Mouse (Mus musculus) v-Abl transformed pro-B cells (cell line): Measurements from ENCODE around the gene Tulp2.

Experiments
- in situ Hi-C, 2 experiments: fragments of 400-800 bp; cut with MboI; formaldehyde crosslinking; loops; one replicate each; pipeline ENCODE4 v1.15.1; 2025; ENCODE audit not compliant: unreplicated experiment in 2 of 2

The Tulp2 gene

DNA sequence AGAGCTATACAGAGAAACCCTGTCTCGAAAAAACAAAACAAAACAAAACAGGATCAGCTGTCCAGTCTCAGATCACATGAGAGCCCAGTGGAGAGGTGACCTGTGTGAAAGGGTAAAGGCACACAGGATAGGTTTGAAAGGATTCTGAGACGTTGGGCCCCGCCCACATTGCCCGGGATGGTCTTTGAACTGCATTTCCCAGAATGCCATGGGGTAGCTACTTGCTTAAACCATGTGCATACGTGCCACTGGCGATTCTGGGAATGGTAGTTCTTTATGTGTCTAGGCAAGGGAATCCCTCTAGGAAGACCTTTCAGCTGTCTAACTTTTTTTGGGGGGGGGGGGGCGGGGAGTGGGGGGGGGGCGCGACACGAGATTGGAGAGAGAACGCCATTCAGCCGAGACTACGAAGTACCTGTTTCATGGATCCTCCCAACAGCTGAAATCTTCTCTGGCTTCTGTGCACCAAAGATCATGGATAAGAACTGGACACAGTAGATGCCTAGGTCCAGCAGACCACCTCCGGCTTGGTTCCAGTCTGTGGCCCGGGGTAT lies at the start of gene Tulp2:
Tulp2 (plus strand) TSS at position 504 of the 554 bp plus-strand sequence.
- in situ Hi-C loops = no loop called here

- in situ Hi-C loops = no loop called here
These were observed 47.9 kb upstream of the Tulp2 start for GRCm38 (mm10) chr7:45433835-45434202.

DNA sequence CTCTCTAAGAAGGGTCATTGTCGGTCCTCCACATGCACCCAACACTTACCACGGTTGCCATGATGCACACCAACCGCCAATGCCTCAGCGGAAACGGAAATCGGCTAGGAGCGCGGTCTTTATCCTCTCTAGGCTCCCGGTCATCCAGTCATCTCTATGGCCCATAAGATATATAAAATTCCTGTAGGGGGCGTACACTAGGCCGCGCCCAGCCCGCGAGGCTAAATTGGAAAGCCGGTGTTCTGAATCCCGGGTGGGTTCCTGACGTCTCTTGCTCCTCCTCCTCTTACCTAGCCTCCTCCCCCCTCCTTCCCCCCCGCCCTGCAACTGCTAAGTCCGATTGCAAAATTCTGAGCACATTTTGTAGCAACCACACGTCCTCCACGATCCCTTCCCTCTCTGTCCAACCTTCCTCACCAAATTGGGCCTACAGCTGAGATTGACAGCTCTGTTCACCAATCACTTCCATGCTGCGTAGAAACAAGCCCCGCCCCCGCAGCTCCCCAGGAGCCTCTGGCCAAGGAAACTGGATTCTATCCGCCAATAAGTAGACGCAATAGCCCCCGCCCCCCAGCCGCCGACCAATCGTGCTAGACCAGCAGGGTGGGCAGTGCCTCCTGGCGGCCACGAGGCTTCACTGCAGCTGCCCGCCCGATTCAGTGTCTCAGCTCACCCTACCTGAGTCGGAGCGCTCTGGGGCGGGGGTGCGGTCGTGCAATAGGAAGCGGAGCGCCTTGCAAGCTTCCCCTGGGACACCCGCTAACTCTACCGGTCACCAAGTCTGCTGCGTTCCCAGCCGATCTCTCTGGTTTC lies 47.3 kb upstream of the Tulp2 start, which contains the start of gene Gys1:
Gys1 (plus strand) TSS at position 642 of the 813 bp plus-strand sequence.
- in situ Hi-C loops = no loop called here

GRCm38 (mm10) chr7:45435038-45435437 lies 46.6 kb upstream of the Tulp2 start:
- in situ Hi-C loops = no loop called here

DNA sequence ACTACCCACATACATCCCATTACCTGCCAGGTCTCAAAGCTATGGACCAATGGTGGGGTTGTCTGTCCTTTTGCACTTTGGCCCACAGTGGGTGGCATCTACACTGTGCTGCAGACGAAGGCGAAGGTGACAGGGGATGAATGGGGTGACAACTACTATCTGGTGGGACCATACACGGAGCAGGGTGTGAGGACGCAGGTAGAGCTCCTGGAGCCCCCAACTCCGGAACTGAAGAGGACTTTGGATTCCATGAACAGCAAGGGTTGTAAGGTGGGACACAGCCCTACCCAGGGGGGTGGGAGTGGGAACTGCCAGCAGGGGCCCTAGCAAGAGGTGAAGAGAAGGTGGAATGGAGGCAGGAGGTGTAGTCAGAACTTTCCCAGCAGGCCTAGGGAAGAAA lies 45.2 kb upstream of the Tulp2 start:
- in situ Hi-C loops = no loop called here

DNA sequence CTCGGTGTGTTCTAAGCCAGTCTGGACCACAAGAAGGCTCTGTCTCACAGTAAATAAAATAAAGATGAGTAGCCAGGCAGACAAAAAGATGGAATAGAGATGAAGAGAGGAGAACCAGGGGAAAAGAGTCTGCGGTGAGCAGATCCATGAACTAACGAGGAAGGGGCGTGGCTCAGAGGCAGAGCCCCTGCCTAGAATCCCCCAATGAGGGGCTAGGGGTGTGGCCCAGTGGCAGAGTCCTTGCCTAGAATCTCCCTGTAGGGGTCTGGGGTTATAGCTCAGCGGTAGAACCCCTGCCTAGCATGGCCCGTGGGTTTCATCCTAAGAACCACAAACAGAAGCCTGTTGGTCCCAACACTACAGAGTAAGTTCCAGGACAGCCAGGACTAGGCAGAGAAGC lies 44.6 kb upstream of the Tulp2 start:
- in situ Hi-C loops = no loop called here

DNA sequence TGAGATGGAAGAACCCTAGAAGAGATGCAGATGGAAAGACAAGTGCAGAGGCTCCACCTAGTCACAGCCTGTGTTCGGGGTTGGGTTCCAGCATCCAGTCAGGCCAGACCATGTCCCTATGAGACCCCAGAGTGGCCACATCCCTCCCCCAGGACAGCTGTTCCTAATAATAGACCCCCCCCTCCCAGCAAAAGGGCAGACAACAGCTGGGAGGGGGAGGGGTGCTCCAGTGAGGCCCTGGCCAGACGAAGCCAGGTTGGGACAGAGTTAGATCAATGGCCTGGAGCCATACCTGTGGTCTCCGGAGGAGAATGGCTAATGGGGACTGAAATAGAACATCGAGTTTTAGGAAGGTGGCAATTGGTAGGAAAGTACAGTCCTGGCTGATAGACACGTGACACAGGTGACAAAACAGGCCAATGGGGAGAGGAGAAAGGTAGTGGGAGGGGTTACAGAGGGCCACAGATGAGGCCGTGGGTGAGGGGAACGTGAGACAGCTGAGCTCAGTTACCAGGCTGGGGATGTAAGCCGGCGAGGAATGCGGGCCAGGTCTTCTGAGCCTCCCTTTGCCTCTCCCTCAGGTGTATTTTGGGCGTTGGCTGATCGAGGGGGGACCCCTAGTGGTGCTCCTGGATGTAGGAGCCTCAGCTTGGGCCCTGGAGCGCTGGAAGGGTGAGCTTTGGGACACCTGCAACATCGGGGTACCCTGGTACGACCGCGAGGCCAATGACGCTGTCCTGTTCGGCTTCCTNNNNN lies 44.0 kb upstream of the Tulp2 start, which contains the start of gene Ruvbl2:
Ruvbl2 (minus strand) TSS at position 576 of the 756 bp plus-strand sequence.
- in situ Hi-C loops = no loop called here

- in situ Hi-C loops = no loop called here
These were observed 37.9 kb upstream of the Tulp2 start for GRCm38 (mm10) chr7:45443526-45444420.

- in situ Hi-C loops = no loop called here
These were observed 35.1 kb upstream of the Tulp2 start for GRCm38 (mm10) chr7:45446589-45446988.

DNA sequence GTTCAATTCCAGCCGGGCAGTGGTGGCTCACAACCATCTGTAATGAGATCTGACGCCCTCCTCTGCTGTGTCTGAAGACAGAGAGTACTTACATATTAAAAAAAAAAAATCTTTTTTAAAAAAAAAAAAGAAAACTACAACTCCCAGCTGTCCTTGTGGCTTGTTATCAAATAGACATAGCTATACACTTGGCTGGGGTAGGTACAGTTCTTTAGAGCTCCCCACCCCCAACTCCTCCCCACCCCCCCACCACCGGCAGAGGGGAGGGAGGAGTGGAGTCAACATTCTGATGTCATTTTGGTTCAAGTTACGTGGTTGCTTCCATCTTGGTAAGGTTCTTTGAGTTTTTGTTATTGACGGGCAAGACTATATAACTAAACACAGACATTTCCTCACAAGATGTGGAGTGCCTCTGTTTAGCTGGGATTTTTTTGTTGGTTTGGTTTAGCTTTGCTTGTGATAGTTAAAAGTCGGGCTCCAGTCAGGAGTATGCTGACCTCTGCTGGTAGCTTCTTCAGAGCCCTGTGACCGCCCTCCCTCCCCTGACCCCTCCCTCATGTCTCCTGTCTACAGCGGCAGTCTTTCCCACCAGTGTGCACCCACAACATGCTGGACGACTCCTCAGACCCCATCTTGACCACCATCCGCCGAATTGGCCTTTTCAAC lies 34.2 kb upstream of the Tulp2 start:
- in situ Hi-C loops = no loop called here

GRCm38 (mm10) chr7:45449974-45450373 lies 31.7 kb upstream of the Tulp2 start:
- in situ Hi-C loops = loop anchor here (5.0 to 25.0 kb wide), 3 partner anchors 112 to 245 kb away; partner anchors contain the start of genes Car11 (in 2 of the 2), Sec1 (in 2 of the 2) and Ntn5 (in 1 of the 2)

GRCm38 (mm10) chr7:45451344-45451982 lies 30.2 kb upstream of the Tulp2 start:
- in situ Hi-C loops = loop anchor here (5.0 to 25.0 kb wide), 3 partner anchors 111 to 243 kb away; partner anchors contain the start of genes Car11 (in 2 of the 2), Sec1 (in 2 of the 2) and Ntn5 (in 1 of the 2)

GRCm38 (mm10) chr7:45454971-45455370 lies 26.7 kb upstream of the Tulp2 start:
- in situ Hi-C loops = loop anchor here (5.0 to 25.0 kb wide), 3 partner anchors 107 to 240 kb away; partner anchors contain the start of genes Car11 (in 2 of the 2), Sec1 (in 2 of the 2) and Ntn5 (in 1 of the 2)

DNA sequence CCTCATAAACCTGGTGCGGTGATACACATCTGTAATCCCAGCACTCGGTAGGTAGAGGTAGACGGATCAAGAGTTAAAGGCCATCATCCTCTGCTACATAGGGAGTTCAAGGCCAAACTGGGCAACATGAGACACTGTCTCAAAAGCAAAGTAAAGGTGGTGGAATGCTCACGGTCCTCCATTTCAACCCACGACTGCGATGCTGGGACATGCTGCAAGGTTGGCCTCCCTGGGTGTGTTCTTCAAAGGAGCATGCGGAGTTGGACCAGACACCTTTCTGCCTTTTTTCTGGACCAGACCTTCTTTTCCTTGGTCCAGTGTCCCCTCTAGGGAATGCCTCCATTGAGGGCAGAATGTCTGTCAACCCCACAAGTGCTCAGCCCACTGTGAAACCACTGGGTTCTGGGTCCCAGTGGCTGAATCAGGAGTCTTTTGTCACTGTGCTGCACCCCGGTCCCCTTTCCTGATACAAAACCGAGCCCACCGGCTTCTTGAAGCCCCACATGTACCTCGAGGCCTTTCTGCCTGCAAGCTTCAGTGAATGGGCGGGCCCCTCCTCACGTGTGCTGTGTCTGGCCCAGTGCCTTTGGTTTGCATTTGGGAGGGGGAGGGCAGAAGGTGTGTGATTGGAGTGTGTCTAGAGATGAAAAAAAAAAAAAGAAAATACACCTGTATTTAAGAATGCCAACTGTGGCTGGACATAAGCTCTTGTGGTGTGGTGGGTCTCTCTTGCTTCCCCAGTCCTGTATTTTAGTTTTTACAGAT lies 25.6 kb upstream of the Tulp2 start:
- in situ Hi-C loops = loop anchor here (10.0 to 25.0 kb wide), 2 partner anchors 231 to 239 kb away; partner anchors contain the start of genes Car11 (in 2 of the 2), Sec1 (in 2 of the 2) and Ntn5 (in 1 of the 2)

DNA sequence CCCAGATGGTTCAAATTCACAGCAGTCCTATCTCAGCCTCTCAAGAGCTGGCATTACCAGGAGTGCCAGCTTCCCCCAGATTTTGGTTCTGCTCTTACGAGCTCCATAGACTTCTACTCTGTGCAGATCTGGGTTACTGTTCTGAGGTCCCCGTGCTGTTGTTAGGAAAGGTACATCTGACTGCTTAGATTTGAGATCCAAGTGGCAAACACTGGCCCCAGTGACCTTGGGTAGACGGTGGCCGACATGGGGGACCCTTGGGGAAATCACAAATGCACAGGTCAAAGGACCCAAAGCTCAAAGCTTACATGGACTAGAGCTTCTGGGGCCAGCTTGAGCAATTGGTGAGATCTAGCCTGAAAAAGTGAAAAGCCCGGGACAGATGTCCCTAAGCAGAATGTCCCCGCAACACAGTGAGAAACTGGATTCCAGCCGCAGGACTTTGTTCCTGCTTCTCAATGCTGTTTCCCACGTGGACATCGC lies 24.9 kb upstream of the Tulp2 start:
- in situ Hi-C loops = loop anchor here (10.0 to 25.0 kb wide), 2 partner anchors 231 to 238 kb away; partner anchors contain the start of genes Car11 (in 2 of the 2), Sec1 (in 2 of the 2) and Ntn5 (in 1 of the 2)

DNA sequence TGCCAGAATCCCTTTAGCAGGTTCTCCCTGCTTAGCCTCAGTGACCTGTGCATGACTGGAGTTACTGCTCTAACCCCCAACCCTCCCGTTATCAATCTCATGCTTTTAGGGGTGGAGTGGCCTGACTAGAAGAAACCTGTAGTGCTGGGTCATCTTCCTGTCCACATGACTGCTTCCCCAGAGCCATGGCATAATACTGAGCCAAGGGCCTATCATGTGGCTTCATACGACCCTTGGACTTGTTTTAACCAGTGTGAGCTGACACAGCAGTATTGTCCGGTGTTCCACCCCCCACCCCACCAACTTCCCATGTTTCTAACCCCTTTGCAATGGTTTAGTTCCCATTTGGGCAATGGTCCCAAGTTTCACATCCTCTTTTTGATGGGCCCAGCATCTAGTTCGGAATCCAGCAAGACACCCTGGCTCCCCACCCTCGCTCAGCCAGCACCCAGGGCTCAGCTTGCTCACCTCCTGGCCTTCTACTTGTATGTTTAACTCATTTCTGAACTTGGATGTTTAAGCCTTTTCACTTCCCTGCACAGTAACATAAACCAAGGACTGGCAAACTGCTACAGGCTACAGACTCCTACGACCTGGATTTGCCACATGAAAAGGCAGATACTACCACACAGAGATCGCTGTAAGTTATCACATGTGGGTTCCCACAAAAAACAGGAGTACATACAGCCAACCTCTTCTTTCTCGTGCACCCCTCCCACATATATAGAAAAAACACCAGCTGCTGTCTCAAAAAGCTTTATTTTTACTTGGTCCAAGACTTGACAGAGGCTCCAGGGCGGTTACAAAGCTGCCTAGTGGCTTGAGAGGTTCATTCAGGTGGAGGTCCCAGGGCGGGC lies 24.2 kb upstream of the Tulp2 start:
- in situ Hi-C loops = loop anchor here (10.0 to 25.0 kb wide), 2 partner anchors 230 to 237 kb away; partner anchors contain the start of genes Car11 (in 2 of the 2), Sec1 (in 2 of the 2) and Ntn5 (in 1 of the 2)
